Mouse (Mus musculus): ENCODE results near the gene Nhsl2.

Nhsl2 gene

DNA sequence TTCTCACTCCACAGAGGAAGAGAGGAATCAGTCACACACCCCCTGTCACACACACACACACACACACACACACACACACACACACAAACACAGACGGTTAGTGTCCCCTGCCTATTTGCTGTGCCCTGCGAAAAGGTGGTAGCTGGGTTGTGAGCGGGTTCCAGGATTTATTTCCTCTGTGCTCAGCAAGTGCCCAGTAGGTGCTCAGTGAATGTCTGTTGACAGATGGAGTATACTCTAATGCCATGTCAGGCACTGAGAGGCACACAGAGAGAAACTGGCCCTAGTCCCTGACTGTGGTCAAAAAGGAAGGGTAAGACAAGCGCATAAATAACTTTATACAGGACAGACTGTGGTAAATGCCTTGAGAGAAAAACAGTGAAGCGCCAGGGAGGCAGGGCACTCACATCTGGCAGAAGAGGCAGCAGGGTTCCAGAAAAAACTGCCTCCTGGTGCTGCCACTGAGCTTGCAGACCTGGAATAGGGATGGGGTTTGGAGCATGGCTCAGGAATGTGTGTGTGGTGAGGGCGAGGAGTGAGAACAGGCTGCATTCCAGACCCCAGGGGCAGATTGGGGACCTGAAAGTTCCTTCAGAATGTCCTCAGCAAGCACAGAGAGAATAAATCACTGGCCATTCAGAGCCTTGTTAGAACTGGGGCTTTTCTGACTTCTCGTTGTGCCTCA lies 52.8 kb downstream of the Nhsl2 start:
- no peak for DNase-seq (ENCODE audit: low spot score in 2 of 2)

DNA sequence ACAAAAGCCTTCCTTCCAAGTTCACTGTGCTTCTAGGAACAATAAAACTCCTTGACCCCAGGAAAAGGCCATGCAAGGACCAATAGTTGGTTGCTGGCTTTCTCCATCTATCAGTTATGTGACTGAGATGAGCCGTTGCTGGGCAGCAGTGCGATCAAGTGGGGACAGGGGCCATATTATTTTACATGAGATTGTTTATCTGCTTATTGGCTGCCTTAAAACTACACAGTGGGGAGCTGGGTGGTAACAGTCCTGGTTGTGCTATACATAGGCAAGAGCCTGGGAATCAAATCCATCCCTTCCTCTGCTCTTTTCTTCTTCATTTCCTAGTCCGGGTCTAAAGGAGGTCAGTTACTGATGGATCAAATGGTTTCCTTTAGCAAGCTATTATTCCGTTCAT lies 53.4 kb downstream of the Nhsl2 start:
- no peak for DNase-seq (ENCODE audit: low spot score in 2 of 2)

DNA sequence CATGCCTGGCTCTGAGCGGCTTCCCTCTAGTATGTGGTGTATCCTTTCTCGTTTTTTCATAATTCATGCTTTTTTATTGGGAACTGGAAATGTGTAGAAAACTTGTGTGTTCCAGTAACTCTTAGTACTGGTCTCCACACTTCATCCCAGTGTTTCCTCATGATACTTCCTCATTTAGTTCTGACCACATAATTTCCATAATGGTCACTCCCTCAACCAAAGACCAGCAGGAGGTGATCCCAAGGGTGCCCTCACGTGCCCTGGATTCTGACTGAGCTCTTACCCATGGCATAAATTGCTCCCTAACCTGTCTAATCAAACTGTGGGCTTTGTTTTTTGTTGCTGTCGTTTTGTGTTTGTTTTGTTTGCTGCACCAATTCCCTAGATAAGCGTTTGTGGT lies 58.1 kb downstream of the Nhsl2 start:
- DNase-seq (ENCODE audit: low spot score in 2 of 2), result no peak

DNA sequence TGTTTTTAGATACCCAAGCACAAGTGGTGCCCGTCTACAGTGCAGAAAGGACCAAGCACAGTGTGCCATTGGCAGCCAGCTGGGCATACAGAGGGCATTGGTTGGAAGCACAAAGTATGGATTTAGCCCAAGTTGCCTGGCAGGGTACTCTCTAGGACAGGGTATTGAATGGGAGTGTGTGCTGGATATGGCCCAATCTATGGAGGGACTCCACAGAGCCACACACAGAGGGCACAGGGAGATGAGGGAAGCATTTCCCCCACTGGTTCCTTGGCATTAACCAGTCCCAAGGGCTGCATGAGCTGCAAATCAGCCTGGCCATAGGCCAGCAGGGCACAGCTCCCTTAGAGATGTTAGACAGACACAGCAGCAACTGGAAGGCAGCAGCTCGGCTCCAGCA lies 79.9 kb downstream of the Nhsl2 start:
- no peak for DNase-seq (ENCODE audit: low spot score in 2 of 2)

DNA sequence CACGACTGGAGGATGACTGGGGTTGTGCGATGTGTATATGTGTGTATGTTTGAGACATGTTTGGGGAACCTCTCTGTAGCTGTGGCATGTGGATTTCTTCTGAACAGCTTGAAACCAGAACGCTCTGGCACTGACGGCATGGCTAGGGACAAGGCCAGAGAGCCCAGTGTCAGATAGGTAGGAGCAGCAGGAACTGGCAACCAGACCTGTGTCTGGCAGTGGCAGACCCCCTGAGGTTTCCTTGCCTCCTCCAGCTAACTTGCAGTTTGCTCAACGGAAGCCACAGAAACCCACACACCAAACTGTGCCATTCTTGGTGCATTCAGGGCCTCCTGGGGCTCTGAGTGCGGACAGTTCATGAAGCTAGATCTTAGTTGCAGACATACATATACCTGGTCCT lies 81.1 kb downstream of the Nhsl2 start:
- DNase-seq (ENCODE audit: low spot score in 2 of 2), result no peak

DNA sequence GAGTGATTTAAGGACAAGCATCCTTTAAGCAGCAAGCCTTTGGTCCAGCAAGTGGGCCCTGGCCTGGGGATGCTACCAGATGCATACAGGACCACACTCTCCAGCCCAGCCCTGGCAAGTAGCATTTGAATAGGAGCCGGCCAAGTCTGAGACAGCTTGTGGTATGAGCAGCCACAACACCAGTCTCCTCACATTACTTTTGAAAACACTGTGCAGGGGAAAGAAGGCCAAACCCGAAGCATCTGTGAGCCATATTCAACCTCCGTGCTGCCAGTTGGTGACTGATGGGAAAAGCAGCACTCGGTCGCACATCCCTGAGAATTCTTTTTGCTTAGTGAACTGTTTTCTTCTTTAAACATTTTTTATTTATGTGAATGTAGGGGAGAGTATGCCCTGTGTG lies 81.8 kb downstream of the Nhsl2 start:
- no peak for DNase-seq (ENCODE audit: low spot score in 2 of 2)

DNA sequence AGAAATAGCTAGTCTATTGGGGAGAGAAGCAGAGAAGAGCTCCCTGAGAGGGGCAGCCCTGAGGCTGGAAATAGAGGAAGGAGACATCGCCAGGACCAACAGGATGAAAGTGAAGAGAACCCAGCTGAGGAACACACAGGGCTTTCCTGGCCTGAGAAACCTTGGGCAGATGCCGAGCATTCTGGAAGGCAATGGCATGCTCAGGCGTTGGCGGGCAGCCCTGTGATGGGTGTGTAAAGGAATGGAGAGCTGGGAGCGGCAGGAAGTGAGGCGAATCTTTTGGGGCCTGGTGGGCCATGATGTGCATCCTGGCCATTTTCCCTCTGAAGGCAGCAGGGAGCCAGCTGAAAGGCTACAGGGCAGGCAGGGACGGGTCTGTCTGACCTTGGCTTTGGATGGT lies 83.1 kb downstream of the Nhsl2 start:
- no peak for DNase-seq (ENCODE audit: low spot score in 2 of 2)

DNA sequence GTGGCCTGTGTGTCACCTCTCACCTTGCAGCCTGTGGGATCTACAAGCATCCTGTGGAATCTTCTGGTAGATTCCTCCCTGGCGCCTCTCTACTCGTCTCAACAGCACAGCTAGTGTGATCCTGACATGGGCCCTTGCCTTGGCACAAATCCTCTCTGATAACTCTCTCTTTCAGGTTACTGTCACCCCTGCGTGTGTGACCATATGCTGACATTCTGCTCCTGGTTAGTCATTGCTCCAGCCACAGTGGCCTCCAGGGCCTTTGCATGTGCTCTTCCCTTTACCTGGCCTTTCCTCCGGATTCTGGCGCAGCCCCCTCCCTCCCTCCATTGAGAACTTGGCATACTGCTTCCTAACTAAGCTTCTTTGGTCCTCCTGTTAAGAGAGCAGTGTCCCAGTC lies 84.2 kb downstream of the Nhsl2 start:
- DNase-seq (ENCODE audit: low spot score in 2 of 2), result no peak

DNA sequence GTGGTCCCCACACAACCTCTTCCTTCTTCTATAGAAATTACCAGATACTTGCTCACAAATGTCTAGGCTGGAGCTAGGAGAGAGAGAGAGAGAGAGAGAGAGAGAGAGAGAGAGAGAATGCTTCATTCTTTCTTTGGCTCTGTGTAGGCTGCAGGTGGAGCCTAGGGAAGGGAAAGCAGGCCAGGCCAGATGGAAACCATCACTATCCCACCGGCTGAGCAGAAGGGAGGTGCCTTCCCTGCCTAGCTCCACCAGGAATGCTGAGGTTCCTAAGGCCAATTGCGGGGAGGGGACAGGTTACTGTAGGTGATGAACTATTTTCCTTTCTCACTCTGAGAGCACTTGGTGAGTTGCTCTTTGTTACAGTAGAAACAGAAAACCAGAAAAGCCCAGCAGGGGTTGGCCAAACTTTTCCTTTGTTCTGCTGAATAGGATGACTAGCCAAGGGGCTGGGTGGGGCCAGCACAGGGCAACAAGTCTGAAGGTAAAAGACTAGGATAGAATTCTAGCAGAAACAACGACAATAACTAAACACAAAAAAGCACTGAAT lies 86.2 kb downstream of the Nhsl2 start:
- no peak for DNase-seq (ENCODE audit: low spot score in 2 of 2)

DNA sequence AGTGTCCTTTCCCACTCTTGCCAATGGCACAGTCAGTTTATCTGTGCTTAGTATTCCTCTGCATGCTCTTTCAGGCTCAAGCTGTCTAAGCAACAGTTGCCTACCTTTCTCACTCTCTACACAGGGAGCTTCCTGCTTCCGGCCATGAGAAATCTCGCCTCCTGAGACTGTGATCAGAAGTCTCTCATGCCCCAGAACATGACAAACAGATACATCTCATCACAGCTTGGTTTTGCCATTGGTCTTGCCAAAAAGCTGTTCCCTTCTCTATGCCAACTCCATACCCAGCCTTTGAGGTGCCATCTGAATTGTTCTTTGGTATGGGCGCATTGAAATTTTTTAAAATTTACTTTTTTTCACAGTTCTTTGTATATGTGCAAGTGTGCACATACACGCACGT lies 90.3 kb downstream of the Nhsl2 start:
- DNase-seq (ENCODE audit: low spot score in 2 of 2), result no peak

DNA sequence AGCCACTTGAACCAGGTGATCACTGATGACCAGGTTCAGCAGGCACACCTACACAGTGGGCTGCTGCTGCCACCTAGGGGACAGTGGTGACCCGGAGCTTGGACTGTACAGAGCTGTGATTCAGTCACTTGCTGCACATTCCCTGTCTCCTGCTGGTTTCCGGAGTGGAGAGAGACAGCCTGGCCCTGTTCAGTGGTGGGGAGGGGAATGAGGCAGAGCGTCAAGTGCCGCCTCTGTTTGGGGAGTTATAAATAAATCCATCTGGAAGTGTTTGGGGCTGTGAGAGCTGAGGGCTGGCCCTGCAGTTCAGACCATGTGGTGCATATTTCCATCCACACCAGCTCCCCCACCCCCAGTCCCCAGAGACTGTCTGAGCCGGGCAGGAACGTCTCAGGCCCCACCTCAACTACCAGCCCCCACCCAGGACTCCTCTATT lies 93.3 kb downstream of the Nhsl2 start:
- peak; percentile 59 to 62 for DNase-seq (ENCODE audit: low spot score in 2 of 2)

DNA sequence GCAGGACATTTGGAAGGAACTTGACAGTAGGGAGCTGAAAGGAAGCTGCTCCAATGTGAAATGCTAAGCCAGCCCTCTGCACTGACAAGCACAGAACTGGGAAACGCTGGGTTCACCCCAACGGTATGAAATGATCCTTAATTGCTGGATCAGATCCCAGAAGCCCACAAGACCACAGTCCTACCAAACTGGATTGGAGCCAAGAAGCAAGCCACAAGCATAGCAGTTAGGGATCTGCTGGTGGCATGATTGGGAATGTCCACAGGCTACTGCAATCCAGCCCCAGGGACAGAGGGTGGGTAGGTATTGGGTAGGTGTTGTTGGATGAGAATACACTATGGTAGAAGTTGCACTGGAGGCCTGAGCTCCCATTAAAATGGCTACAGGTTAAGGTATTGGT lies 94.6 kb downstream of the Nhsl2 start:
- DNase-seq (ENCODE audit: low spot score in 2 of 2), result no peak

DNA sequence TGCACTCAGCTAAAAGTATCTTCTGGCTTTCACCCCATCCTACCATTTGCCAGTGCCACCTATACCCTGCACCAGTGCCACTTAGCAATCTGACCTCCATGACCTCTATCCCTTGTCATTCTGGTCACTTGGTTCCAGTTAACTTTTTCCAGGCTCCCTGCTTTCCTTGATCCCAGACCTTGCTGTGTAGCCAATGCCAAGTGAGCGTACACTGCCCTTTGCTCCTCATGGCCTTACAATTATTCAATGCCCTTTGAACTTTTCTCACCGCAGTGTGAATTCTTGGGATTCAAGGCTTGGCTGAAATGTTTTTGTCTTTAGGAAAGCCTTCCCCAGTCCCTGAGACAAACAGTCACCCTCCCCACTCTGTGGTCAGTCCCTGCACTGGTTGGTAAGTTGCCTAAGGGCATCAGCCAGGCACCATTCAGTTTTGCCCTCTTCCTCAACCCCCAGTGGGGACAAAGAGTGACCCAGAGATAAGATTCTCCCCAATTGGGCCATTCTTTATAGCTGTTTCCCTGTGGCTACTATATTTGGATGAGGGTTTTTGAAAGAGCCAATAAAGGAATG lies 95.7 kb downstream of the Nhsl2 start:
- DNase-seq (ENCODE audit: low spot score in 2 of 2), result no peak

DNA sequence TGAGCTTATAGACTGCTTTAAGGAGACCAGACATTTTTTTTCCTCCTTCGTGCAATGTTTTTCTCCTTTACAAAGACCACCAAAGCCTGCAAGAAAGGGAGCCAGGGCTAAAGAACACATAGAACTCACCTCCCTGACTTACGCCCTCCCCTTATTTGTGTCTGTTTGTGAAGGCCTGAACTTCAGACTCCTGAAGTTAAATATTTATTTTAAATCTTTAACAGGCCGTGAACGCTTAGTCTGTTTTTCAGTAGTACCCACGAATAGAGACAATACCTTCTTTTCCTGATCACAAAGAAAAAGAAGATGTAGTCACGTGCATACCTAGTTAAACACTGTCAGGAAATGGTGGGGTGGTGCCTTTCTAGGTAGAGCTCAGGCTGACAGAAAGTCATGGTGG lies 103.3 kb downstream of the Nhsl2 start:
- DNase-seq (ENCODE audit: low spot score in 2 of 2), result no peak

DNA sequence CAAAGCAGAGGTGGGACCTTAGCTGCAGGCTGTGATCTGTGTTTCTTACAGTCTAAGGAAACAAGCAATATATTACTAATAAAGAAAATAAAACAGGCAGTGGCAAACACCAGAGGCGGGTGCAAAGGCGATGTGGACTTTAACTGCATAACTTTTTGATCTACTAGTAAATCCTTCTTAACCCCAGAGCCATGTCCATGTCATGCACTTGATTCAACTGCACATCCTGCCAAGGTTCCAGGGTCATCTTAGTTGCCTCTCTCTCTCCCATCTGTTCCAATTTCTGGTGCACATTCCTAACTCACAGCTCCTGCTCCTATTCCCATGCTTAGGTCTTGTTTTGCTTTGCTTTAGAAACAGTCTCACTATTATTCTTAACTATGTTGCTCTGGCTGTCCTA lies 104.1 kb downstream of the Nhsl2 start:
- no peak for DNase-seq (ENCODE audit: low spot score in 2 of 2)

DNA sequence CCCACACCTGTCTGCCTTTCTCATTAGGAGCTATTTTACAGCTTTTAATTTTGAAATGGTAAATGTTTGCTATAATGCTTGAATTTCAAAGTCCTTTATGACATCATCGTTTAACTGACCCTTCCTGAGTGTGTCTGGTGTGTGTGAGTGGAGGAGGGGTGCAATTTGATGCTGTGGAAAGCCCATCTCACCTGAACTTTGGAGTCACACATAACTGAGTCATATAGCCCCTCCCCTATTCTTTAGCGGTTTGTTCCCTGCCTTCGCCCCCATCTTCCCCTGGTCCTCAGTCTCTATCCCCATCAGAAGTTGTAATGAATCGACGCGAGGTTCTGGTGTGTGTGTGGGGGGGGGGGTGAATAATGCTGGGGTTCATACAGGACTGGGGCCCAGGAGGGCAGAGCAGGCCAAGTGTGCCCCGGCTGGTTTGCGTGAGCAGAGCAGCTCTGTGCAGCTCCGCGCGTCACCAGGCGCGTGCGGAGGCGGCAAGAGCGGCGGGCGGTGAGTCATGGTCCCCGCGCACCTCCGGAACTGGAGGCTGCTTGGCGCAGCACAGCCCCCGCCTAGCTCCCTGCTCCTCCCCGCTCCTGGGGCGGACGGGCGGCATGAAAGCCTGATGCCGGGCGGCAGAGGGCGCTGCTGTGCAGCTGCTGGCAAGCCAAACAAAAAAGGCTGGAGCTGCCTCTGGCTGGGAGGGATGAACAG lies 104.8 kb downstream of the Nhsl2 start:
- DNase-seq (ENCODE audit: low spot score in 2 of 2), result peak; percentile 77 to 81

DNA sequence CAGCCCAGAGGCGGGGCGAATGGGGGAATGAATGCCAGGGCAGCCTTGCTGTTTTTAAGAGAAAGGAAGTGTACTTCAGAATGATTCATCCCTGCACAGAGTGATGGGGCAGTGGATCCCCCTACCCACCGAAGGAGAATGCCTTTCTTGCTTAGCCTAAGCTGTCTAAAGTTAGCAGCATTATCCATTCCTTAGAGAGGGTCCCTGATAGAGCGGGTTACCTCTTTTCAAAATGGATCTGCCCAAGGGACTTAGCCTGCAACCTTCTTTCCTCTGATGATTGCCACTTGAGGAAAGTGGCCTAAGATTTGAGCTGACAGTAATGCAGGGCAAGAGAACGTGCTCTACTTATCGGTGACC lies 105.3 kb downstream of the Nhsl2 start:
- DNase-seq (ENCODE audit: low spot score in 2 of 2), result no peak

DNA sequence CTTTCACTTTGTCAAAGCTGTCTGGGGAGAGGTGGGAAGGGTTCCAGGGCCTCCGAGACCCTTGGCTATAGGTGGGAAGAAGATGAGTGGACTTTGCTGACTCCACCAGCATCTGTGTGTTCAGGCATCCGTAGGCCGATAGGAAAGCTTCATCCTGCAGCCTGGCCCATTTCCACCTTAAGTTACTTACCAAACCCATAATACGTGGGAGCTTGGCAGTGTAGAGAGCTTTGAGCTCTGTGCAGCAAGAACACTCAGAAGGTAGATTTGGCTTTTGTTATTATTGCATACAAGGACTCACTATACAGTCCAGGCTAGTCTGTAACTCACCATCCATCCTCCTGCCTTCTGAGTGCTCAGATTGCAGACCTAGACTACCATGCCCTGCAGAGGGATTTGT lies 112.7 kb downstream of the Nhsl2 start:
- DNase-seq (ENCODE audit: low spot score in 2 of 2), result no peak

DNA sequence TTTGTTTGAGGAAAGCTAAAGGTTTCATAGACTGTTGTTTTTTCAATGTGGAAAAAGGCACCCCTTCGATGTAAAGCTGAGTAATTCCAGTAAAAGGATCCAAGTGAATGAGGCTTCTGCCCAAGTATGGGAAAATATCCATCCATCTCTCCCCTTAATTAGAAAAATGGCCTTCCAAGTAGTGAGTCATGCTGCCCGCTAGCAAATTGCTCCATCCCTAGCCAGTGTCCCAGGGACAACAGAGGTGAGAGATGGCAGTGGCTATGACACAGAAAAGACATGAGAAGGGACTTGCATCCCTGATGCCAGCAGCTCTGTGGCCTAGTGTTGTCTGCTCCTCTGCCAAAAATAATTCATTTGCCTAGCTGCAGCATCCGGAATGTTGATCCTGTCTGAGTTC lies 114.5 kb downstream of the Nhsl2 start:
- DNase-seq (ENCODE audit: low spot score in 2 of 2), result no peak

DNA sequence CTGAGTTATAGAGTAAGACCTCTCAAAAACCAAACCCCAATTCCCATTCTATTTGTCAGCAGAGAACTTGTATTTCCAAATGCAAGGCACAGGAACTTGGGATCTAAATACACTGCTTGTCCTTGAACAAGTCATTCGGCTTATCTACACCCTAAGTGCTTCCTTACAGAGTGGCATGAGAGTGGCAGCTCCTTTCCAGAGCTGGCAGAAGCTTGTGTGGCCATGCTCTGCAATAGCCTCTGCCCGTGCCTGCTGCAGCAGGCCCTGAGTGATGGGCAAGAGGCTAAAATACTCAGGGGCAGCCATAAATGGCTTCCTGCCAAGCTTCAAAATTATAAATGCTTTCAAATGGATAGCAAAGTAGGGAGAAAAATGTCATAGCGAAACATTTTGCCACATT lies 123.8 kb downstream of the Nhsl2 start:
- no peak for DNase-seq (ENCODE audit: low spot score in 2 of 2)

DNA sequence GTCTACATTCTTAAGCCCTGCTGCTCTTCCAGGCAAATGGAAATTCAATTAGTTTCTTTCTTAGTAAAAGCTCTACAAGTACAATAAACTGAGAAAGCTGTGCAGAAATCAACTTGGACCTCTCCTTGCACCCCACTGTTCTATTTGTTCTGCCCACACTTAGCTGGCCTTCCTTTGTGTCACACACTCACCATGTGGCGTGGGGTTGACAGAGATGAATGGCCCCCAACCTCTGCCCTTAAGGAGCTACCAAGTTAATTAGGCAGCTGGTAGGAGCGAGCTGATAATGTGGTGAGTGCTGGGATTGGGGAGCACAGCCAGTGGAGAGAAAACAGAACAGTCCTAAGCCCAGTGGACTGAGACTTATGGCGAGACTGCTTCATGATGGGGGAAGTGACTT lies 127.7 kb downstream of the Nhsl2 start:
- DNase-seq (ENCODE audit: low spot score in 2 of 2), result no peak

DNA sequence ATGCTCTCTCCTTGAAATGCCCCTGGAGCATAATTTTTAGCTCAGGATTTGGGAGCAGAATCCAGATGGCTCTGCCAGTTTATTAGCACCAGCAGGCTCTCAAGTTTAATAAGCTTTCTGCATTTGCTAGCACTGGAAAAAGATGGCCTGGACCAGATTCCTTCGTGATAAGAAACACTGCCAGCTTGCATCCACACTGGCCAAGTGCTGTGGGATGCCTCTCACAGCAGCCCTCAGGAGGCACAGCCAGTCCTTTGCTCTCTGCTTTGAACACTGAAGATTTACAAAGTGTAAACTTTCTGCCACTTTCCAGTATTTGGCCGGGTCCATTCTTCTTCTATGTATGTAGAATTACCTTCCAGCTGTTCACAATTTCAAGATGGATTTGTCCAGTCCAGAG lies 129.7 kb downstream of the Nhsl2 start:
- no peak for DNase-seq (ENCODE audit: low spot score in 2 of 2)

DNA sequence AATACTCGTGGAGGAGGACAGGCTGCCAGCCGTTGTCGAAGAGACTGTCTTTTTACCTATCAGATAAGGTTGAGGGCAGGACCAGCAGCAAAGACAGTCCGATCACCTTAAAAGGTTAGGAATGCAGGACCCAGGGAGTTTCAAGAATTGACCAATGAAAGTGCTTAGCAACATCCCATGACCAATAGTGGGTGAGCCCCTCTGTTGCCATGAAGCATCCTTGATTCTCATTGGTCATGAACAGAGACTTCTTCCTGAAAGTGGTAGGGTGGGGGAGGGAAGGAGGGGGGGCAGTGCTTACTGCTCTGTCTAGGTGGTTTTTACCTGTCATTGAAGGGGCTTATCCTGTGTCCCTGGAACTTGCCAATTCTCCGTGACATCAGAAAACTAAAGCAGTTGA lies 130.1 kb downstream of the Nhsl2 start:
- DNase-seq (ENCODE audit: low spot score in 2 of 2), result no peak
